ENCODE assay signal across 12 mouse cellular contexts in the genomic region with DNA sequence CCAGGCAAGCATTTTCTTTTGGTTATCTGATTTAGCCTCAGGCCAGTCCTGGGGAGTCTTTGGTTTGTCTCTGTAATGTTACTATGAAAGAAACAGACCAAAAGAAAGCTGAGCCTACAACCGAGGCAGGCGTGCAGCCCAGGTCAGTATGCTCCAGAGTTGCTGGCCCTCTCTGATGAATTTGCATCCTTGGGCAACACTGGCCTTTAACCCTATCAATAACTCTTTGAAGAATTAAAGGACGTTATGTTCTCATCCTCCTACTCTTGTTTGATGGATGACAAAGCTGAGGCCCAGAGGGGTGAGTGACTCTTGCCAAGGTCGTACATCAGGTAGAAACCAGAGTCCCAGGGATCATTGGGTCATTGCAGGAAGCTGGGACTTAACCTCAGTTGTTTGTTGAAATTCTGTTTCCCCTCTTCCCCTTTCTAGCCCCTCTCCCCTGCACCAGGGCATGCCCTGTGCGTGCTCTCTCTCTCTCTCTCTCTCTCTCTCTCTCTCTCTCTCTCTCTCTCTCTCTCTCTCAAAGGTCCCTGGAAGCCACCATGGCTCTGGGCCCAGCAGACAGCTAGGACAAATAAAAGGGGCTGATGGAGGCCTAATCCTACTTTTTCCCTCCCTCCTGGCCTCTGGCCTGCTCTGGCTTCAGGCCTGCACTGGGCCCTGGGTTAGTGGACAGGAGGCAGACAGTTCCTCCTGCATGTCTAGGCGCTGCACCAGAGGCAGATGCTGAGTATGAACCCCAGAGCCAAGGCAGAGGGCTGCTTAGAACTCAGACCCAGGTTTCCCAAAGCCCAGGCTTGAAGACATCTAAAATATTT. TPM values are rescaled to one million over a fixed set of nuclear protein-coding genes. Genes with fewer than 3 reads are reported as not detected.
DNase-seq lines count a peak whose midpoint lies in the region; ATAC-seq lines count a peak whose summit lies in the region.
"Had no signal": no experiment of that assay in that cellular context is flagged by ENCODE, and none has a peak within 500 bp of the region (broad histone marks: within the 10 kb centered on the region; RNA-seq: fewer than 3 reads in every experiment).

No protein-coding gene starts in this region.

- no peak overlapping the region for H3K4me3 ChIP-seq in heart, embryonic 11.5 days (ENCODE audit: low read depth, low read length)
- H3K4me3 ChIP-seq in midbrain, embryonic 11.5 days (ENCODE audit: low read depth, low read length): no peak overlapping the region
- no peak overlapping the region for H3K4me3 ChIP-seq in midbrain, embryonic 10.5 days
- no peak overlapping the region for H3K4me3 ChIP-seq in liver, embryonic 11.5 days (ENCODE audit: low read depth, low read length)
- H3K4me3 ChIP-seq: limb, embryonic 10.5 days had no signal

- H3K4me1 ChIP-seq in heart, embryonic 11.5 days (ENCODE audit: control insufficient read depth, insufficient read depth, low read length): peaks cover 20% of the 10 kb centered on the region
- no peaks in the 10 kb centered on the region; the same call in 1 of the 2 replicates for H3K4me1 ChIP-seq in midbrain, embryonic 11.5 days (ENCODE audit: control insufficient read depth, insufficient read depth, low read length)
- peaks cover 40% of the 10 kb centered on the region for H3K4me1 ChIP-seq in midbrain, embryonic 10.5 days
- H3K4me1 ChIP-seq in liver, embryonic 11.5 days (replicated peaks; ENCODE audit: control insufficient read depth, insufficient read depth, low read length): peaks cover 52% of the 10 kb centered on the region

- no peaks in the 10 kb centered on the region for H3K9me3 ChIP-seq in heart, embryonic 11.5 days (replicated peaks; ENCODE audit: control insufficient read depth, low read length)
- no peaks in the 10 kb centered on the region for H3K9me3 ChIP-seq in midbrain, embryonic 11.5 days (ENCODE audit: control insufficient read depth, low read length)
- no peaks in the 10 kb centered on the region for H3K9me3 ChIP-seq in midbrain, embryonic 10.5 days (replicated peaks)
- no peaks in the 10 kb centered on the region for H3K9me3 ChIP-seq in liver, embryonic 11.5 days (ENCODE audit: control insufficient read depth, low read length)
- H3K9me3 ChIP-seq: limb, embryonic 10.5 days had no signal

- no peak for ATAC-seq in heart, embryonic 11.5 days (replicated peaks; ENCODE audit: insufficient number of reproducible peaks, low FRiP score, low TSS enrichment)
- ATAC-seq in midbrain, embryonic 11.5 days (ENCODE audit: low FRiP score): no peak
- ATAC-seq in liver, embryonic 11.5 days (replicated peaks; ENCODE audit: low FRiP score): no peak

- peak overlapping the region; percentile 77; the same call in 1 of the 2 replicates for H3K4me2 ChIP-seq in heart, embryonic 11.5 days
- H3K4me2 ChIP-seq in midbrain, embryonic 11.5 days: no peak overlapping the region
- peak overlapping the region; percentile 47 for H3K4me2 ChIP-seq in liver, embryonic 11.5 days

- intact Hi-C loops in heart, postnatal 36 days (cut with DNase I): no loop called here

- no peak overlapping the region for H3K27ac ChIP-seq in heart, embryonic 11.5 days (ENCODE audit: low read depth, low read length)
- no peak overlapping the region for H3K27ac ChIP-seq in midbrain, embryonic 11.5 days (ENCODE audit: low read depth, low read length)
- no peak overlapping the region; the same call in 1 of the 2 replicates for H3K27ac ChIP-seq in midbrain, embryonic 10.5 days (replicated peaks)
- H3K27ac ChIP-seq in liver, embryonic 11.5 days (ENCODE audit: low read depth, low read length): peak overlapping the region; percentile 74
- H3K27ac ChIP-seq: limb, embryonic 10.5 days had no signal

- DNase-seq in heart, postnatal 36 days: no peak
- peak; percentile 77 for DNase-seq in midbrain, embryonic 11.5 days (ENCODE audit: low spot score, missing footprints)
- DNase-seq in midbrain, embryonic 10.5 days (ENCODE audit: low spot score): no peak
- no peak for DNase-seq in liver, embryonic 11.5 days (ENCODE audit: low spot score)
- peak; percentile 23 for DNase-seq in testis, postnatal 14 days (ENCODE audit: low spot score)
- DNase-seq in frontal cortex, postnatal 14 days (ENCODE audit: low spot score in 2 of 2): no peak
- DNase-seq: adrenal gland, postnatal 10 days; kidney, postnatal 36 days; right cerebral cortex, adult 18-20 months; thymus, adult 2 months had no signal

- no peaks in the 10 kb centered on the region for H3K36me3 ChIP-seq in heart, embryonic 11.5 days (ENCODE audit: control insufficient read depth, insufficient read depth, low read length)
- H3K36me3 ChIP-seq in midbrain, embryonic 11.5 days (ENCODE audit: control insufficient read depth, insufficient read depth, low read length): no peaks in the 10 kb centered on the region
- H3K36me3 ChIP-seq in midbrain, embryonic 10.5 days: no peaks in the 10 kb centered on the region
- H3K36me3 ChIP-seq in liver, embryonic 11.5 days (ENCODE audit: control insufficient read depth, insufficient read depth, low read length): no peaks in the 10 kb centered on the region
- H3K36me3 ChIP-seq: limb, embryonic 10.5 days had no signal

- H3K27me3 ChIP-seq in heart, embryonic 11.5 days (ENCODE audit: control insufficient read depth, insufficient read depth, low read length): peaks cover 15% of the 10 kb centered on the region
- peaks cover 20% of the 10 kb centered on the region for H3K27me3 ChIP-seq in midbrain, embryonic 11.5 days (ENCODE audit: control insufficient read depth, insufficient read depth, low read length)
- peaks cover 39% of the 10 kb centered on the region for H3K27me3 ChIP-seq in midbrain, embryonic 10.5 days (ENCODE audit: low read depth, poor library complexity, severe bottlenecking)
- no peaks in the 10 kb centered on the region for H3K27me3 ChIP-seq in liver, embryonic 11.5 days (replicated peaks; ENCODE audit: control insufficient read depth, insufficient read depth, low read length)

- no peak overlapping the region for H3K9ac ChIP-seq in heart, embryonic 11.5 days (ENCODE audit: low read depth, low read length)
- H3K9ac ChIP-seq in midbrain, embryonic 11.5 days (ENCODE audit: low read length): no peak overlapping the region
- H3K9ac ChIP-seq in liver, embryonic 11.5 days (ENCODE audit: low read depth, low read length): no peak overlapping the region

- WGBS in heart, embryonic 11.5 days (ENCODE audit: insufficient replicate concordance): 55% methylated on average over 6 of the region's 6 CpGs
- 66% methylated on average over 6 of the region's 6 CpGs for WGBS in midbrain, embryonic 11.5 days
- 76% methylated on average over 6 of the region's 6 CpGs for WGBS in midbrain, embryonic 10.5 days
- 52% methylated on average over 6 of the region's 6 CpGs for WGBS in liver, embryonic 11.5 days

RNA-seq across cellular contexts. Expression of a gene that starts 7.5 kb away (rescaled TPM):
- polyA plus RNA-seq in heart, embryonic 11.5 days (2014; fragmentation: Nextera tagmentation; extraction: Ambion mirVana): 44.4 and 48.9 TPM in 2 replicates
- 10 to 100 TPM; 48.3 to 61.3 TPM for total RNA-seq in heart, postnatal 36 days (2021)
- polyA plus RNA-seq in midbrain, embryonic 11.5 days (2014; fragmentation: Nextera tagmentation; extraction: Ambion mirVana): 5.3 and 5.7 TPM in 2 replicates
- 5.0 and 7.3 TPM in 2 replicates for polyA plus RNA-seq in midbrain, embryonic 10.5 days (2016; fragmentation: Nextera tagmentation; extraction: Ambion mirVana)
- polyA plus RNA-seq in liver, embryonic 11.5 days (2014; fragmentation: Nextera tagmentation; extraction: Ambion mirVana): 86.4 and 93.9 TPM in 2 replicates

RNA-seq across cellular contexts. Expression of a gene that starts 22.3 kb away (rescaled TPM):
- polyA plus RNA-seq in heart, embryonic 11.5 days (2014; fragmentation: Nextera tagmentation; extraction: Ambion mirVana): 13.7 and 18.9 TPM in 2 replicates
- total RNA-seq in heart, postnatal 36 days (2021): 10 to 100 TPM in 1 of 2 experiments, 1 to 10 TPM in 1; 8.6 to 12.7 TPM
- polyA plus RNA-seq in midbrain, embryonic 11.5 days (2014; fragmentation: Nextera tagmentation; extraction: Ambion mirVana): 8.5 and 14.8 TPM in 2 replicates
- polyA plus RNA-seq in midbrain, embryonic 10.5 days (2016; fragmentation: Nextera tagmentation; extraction: Ambion mirVana): 20.9 and 21.6 TPM in 2 replicates
- polyA plus RNA-seq in liver, embryonic 11.5 days (2014; fragmentation: Nextera tagmentation; extraction: Ambion mirVana): 5.7 and 6.4 TPM in 2 replicates

RNA-seq across cellular contexts. Expression of a gene that starts 23.5 kb away (rescaled TPM):
- 15.4 and 16.0 TPM in 2 replicates for polyA plus RNA-seq in heart, embryonic 11.5 days (2014; fragmentation: Nextera tagmentation; extraction: Ambion mirVana)
- total RNA-seq in heart, postnatal 36 days (2021): 10 to 100 TPM; 28.7 to 33.9 TPM
- 10.8 and 11.2 TPM in 2 replicates for polyA plus RNA-seq in midbrain, embryonic 11.5 days (2014; fragmentation: Nextera tagmentation; extraction: Ambion mirVana)
- polyA plus RNA-seq in midbrain, embryonic 10.5 days (2016; fragmentation: Nextera tagmentation; extraction: Ambion mirVana): 13.6 and 16.3 TPM in 2 replicates
- polyA plus RNA-seq in liver, embryonic 11.5 days (2014; fragmentation: Nextera tagmentation; extraction: Ambion mirVana): 33.8 and 33.9 TPM in 2 replicates

Comparison
In these comparisons a context has a peak if more than half of its experiments do, and no peak if none do; other contexts are left out.
1. DNase-seq: peak in midbrain, embryonic 11.5 days (single experiment) and testis, postnatal 14 days (single experiment); none in heart, postnatal 36 days (0 of 2), midbrain, embryonic 10.5 days (single experiment), liver, embryonic 11.5 days (single experiment) and frontal cortex, postnatal 14 days (0 of 2).